Mouse (Mus musculus) testis, postnatal 14 days (tissue): ENCODE results near the gene Smyd3.

Experiments used
- DNase-seq: peaks from one replicate; pipeline ENCODE4 v3.0.0; 2021; ENCODE audit warnings: low spot score

Smyd3 gene

GRCm38 (mm10) chr1:179060113-179060955, 457.5 kb downstream of the Smyd3 start:
- DNase-seq: no peak

- no peak for DNase-seq
These were observed 458.3 kb downstream of the Smyd3 start for GRCm38 (mm10) chr1:179059286-179060112.

- DNase-seq: no peak
These were observed 459.2 kb downstream of the Smyd3 start for GRCm38 (mm10) chr1:179058675-179059074.

GRCm38 (mm10) chr1:179055760-179056159, 462.1 kb downstream of the Smyd3 start:
- no peak for DNase-seq

GRCm38 (mm10) chr1:179054385-179055116, 463.3 kb downstream of the Smyd3 start:
- no peak for DNase-seq

GRCm38 (mm10) chr1:179052545-179053180, 465.2 kb downstream of the Smyd3 start:
- DNase-seq: no peak

GRCm38 (mm10) chr1:179047931-179048596, 469.8 kb downstream of the Smyd3 start:
- DNase-seq: no peak

GRCm38 (mm10) chr1:179045856-179046714, 471.8 kb downstream of the Smyd3 start:
- no peak for DNase-seq

- DNase-seq: no peak
These were observed 473.7 kb downstream of the Smyd3 start for GRCm38 (mm10) chr1:179044165-179044564.

- DNase-seq: no peak
These were observed 474.2 kb downstream of the Smyd3 start for GRCm38 (mm10) chr1:179043644-179044043.

- DNase-seq: no peak
These were observed 475.9 kb downstream of the Smyd3 start for GRCm38 (mm10) chr1:179041905-179042337.

- no peak for DNase-seq
These were observed 476.5 kb downstream of the Smyd3 start for GRCm38 (mm10) chr1:179041231-179041904.

GRCm38 (mm10) chr1:179038801-179039200, 479.0 kb downstream of the Smyd3 start:
- DNase-seq: no peak

- DNase-seq: no peak
These were observed 484.9 kb downstream of the Smyd3 start for GRCm38 (mm10) chr1:179032947-179033346.

- DNase-seq: no peak
These were observed 486.3 kb downstream of the Smyd3 start for GRCm38 (mm10) chr1:179031581-179031980.

- DNase-seq: no peak
These were observed 491.2 kb downstream of the Smyd3 start for GRCm38 (mm10) chr1:179026614-179027013.

- DNase-seq: no peak
These were observed 492.7 kb downstream of the Smyd3 start for GRCm38 (mm10) chr1:179025169-179025568.

GRCm38 (mm10) chr1:179023486-179023885, 494.4 kb downstream of the Smyd3 start:
- no peak for DNase-seq

GRCm38 (mm10) chr1:179017428-179017827, 500.4 kb downstream of the Smyd3 start:
- DNase-seq: no peak

- DNase-seq: no peak
These were observed 504.8 kb downstream of the Smyd3 start for GRCm38 (mm10) chr1:179013021-179013420.
